Mouse (Mus musculus): ENCODE measurements around the gene 2010300C02Rik. TPM values are rescaled to one million over a fixed set of nuclear protein-coding genes. Genes with fewer than 3 reads are reported as not detected.
A peak's percentile ranks its signal among the peaks of the same experiment; 100 is the strongest.

2010300C02Rik gene
- polyA plus RNA-seq, 1 experiment from 2014 or later: 0.65 TPM

DNA sequence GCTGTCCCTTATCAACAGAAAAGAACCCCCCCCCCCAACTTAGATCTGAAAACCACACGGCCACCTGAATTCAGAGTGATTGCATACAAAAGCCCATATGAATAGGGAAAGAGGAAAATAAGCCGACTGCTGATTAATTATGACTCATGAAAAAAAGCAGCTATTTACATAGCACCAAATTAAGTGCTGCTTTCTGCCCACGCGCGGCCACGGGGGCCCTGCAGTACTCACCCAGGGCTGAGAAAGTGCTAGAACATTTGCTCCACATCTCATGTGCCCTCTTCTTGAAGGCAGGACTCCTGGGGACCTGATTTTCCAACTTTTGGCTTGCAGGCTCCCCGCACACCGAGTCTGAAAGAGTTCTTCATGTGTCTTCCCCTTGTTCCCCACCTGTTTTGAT is 10.1 kb downstream of the 2010300C02Rik start:
- Histone ChIP-seq H3K9me3 (replicated peaks; ENCODE audit: control insufficient read depth, low read length) (no peaks in the 10 kb centered on the region), H3K27ac (replicated peaks; ENCODE audit: low read depth, low read length) (no peak overlapping the region), H3K4me1 (ENCODE audit: control insufficient read depth, insufficient read depth, low read length) (no peaks in the 10 kb centered on the region), H3K9ac (replicated peaks; ENCODE audit: low read length) (no peak overlapping the region), H3K4me2 (ENCODE audit: low read depth, low read length) (no peak overlapping the region), H3K27me3 (ENCODE audit: control insufficient read depth, insufficient read depth, low read length) (no peaks in the 10 kb centered on the region), H3K4me3 (ENCODE audit: low read depth, low read length) (no peak overlapping the region), H3K36me3 (replicated peaks; ENCODE audit: control insufficient read depth, insufficient read depth, low read depth, low read length) (no peaks in the 10 kb centered on the region)
- ATAC-seq (replicated peaks; ENCODE audit: insufficient number of reproducible peaks, low FRiP score, low TSS enrichment, low read depth): no peak
- no peak for DNase-seq (ENCODE audit: low spot score)
- 85% methylated on average over 8 of the region's 8 CpGs for WGBS

DNA sequence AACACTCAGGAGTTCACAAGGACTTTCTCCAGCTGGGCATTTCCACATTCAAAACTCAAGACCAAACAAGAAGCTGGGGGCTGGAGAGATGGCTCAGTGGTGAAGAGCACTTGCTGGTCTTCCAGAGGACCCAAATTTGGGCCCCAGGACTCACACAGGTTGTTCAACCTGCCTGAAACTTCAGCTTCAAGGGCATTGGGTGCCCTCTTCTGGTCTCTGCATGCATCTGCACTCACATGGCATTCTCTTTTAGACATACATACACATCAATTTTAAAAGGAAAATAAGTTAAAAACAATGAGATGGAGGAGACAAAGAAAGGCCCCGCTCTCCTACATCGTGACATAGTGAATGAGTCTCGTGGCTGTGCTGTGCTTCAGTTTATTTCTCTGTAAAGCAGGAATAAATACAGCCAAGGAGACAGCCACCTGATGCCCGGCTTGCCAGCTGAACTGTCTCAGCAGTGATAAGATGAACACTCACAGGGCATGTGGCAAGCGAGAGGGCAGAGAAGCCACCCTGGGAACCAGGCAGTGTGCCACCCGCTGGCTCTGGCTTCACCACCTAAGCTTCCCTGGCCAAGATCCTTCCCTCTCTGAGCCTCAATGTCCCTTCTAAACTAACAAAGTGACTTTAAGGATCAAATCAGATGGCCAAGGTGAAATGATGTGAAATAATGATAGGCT is 11.5 kb downstream of the 2010300C02Rik start:
- WGBS: 91% methylated on average over 6 of the region's 6 CpGs
- no peaks in the 10 kb centered on the region for H3K9me3 ChIP-seq (replicated peaks; ENCODE audit: control insufficient read depth, low read length)
- DNase-seq (ENCODE audit: low spot score) (no peak), ATAC-seq (replicated peaks; ENCODE audit: insufficient number of reproducible peaks, low FRiP score, low TSS enrichment, low read depth) (no peak)
- H3K27ac ChIP-seq (replicated peaks; ENCODE audit: low read depth, low read length): no peak overlapping the region
- no peak overlapping the region for H3K4me3 ChIP-seq (ENCODE audit: low read depth, low read length)
- H3K4me2 ChIP-seq (ENCODE audit: low read depth, low read length): no peak overlapping the region
- H3K27me3 ChIP-seq (ENCODE audit: control insufficient read depth, insufficient read depth, low read length): no peaks in the 10 kb centered on the region
- no peaks in the 10 kb centered on the region for H3K36me3 ChIP-seq (replicated peaks; ENCODE audit: control insufficient read depth, insufficient read depth, low read depth, low read length)
- H3K4me1 ChIP-seq (ENCODE audit: control insufficient read depth, insufficient read depth, low read length): no peaks in the 10 kb centered on the region
- no peak overlapping the region for H3K9ac ChIP-seq (replicated peaks; ENCODE audit: low read length)

DNA sequence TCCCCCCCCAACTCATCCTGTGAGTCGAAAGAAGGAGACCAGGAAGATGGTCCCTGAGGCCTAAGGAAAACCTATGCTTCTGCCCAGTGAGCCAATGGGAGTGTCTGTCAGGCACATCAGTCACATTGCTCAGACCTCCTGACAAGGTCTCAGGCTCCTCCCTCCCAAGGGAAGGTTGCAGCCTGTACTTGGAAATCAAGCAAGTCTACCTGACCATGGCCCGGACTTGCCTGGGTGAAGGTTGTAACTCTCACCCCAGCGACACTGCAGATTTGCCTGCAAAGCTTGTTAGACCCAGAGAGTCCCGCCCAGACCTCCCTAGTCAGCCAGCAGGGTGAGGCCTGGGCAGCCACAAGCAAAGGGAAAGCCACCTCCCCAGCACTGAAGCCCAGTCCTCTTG is 17.6 kb downstream of the 2010300C02Rik start:
- Histone ChIP-seq H3K4me2 (ENCODE audit: low read depth, low read length) (no peak overlapping the region), H3K9ac (replicated peaks; ENCODE audit: low read length) (no peak overlapping the region), H3K36me3 (replicated peaks; ENCODE audit: control insufficient read depth, insufficient read depth, low read depth, low read length) (no peaks in the 10 kb centered on the region), H3K4me3 (ENCODE audit: low read depth, low read length) (no peak overlapping the region), H3K27me3 (ENCODE audit: control insufficient read depth, insufficient read depth, low read length) (no peaks in the 10 kb centered on the region), H3K9me3 (replicated peaks; ENCODE audit: control insufficient read depth, low read length) (no peaks in the 10 kb centered on the region), H3K27ac (replicated peaks; ENCODE audit: low read depth, low read length) (no peak overlapping the region), H3K4me1 (ENCODE audit: control insufficient read depth, insufficient read depth, low read length) (no peaks in the 10 kb centered on the region)
- no peak for DNase-seq (ENCODE audit: low spot score)
- no peak for ATAC-seq (replicated peaks; ENCODE audit: insufficient number of reproducible peaks, low FRiP score, low TSS enrichment, low read depth)
- WGBS: 69% methylated on average over 4 of the region's 4 CpGs

DNA sequence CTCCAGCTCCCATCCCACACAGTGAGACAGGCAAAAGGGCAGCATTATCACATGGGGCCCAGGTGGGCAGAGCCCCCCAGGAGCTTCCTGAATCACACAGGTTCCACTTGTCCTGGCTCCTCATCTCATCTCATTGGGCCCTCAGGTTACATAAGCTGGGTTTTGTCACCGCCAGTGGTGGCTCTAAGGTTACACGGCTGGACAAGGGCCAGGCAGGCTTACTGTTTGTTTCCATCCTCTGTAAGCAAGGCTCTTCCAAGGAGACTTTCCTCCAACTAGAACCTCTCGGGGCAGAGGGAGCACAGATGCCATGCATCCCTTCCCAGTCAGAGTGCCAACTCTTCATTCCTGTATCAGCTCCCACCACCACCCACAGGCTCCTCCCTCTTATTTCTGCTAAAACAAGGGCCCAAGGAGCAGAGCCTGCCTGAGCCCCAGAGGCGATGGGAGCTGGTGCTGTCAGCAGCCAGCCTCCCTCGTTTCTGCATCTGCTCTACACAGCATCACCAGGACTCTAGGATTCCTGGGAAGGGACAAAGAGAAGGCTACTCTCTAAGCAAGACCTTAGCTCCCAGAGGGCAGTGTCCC is 20.9 kb downstream of the 2010300C02Rik start:
- ATAC-seq (replicated peaks; ENCODE audit: insufficient number of reproducible peaks, low FRiP score, low TSS enrichment, low read depth) (no peak), DNase-seq (ENCODE audit: low spot score) (no peak)
- Histone ChIP-seq H3K27ac (replicated peaks; ENCODE audit: low read depth, low read length) (no peak overlapping the region), H3K4me3 (ENCODE audit: low read depth, low read length) (no peak overlapping the region), H3K4me1 (ENCODE audit: control insufficient read depth, insufficient read depth, low read length) (no peaks in the 10 kb centered on the region), H3K9ac (replicated peaks; ENCODE audit: low read length) (no peak overlapping the region), H3K36me3 (replicated peaks; ENCODE audit: control insufficient read depth, insufficient read depth, low read depth, low read length) (no peaks in the 10 kb centered on the region), H3K4me2 (ENCODE audit: low read depth, low read length) (no peak overlapping the region), H3K27me3 (ENCODE audit: control insufficient read depth, insufficient read depth, low read length) (no peaks in the 10 kb centered on the region), H3K9me3 (replicated peaks; ENCODE audit: control insufficient read depth, low read length) (no peaks in the 10 kb centered on the region)
- WGBS: 69% methylated on average over 5 of the region's 5 CpGs

DNA sequence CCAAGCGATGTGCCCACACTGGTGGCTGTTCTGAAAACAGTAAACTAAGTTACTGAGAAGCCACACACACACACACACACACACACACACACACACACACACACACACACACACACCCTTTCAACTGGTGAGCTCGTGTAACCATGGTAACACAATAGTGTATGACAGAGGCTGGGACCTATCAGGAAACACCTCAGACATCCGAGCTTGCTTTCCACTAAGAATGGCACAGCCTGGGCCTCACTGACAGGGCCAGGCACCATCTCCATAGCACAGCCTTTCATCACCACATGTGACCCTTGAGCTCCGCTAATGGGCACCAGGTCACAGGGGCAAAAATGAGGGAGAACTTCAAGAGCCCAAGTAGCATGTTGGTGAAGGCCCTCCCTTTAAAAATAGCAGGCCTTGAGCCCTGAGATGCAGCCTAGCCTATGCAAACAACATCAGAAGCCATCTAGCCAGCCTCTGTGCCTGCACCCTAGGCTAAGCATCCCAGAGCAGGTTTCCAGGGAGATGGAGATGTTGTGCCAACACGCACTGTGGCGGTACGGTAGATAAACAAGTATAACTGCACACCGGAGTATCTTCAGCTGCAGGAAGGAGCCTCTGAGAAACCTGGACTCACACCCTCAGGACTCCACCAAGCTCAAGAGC is 21.6 kb downstream of the 2010300C02Rik start:
- H3K4me3 ChIP-seq (ENCODE audit: low read depth, low read length): no peak overlapping the region
- H3K27ac ChIP-seq (replicated peaks; ENCODE audit: low read depth, low read length): no peak overlapping the region
- ATAC-seq (replicated peaks; ENCODE audit: insufficient number of reproducible peaks, low FRiP score, low TSS enrichment, low read depth) (0 out of 2 replicates have a peak, but pooled peaks have one; percentile 56), DNase-seq (ENCODE audit: low spot score) (no peak)
- no peaks in the 10 kb centered on the region for H3K4me1 ChIP-seq (ENCODE audit: control insufficient read depth, insufficient read depth, low read length)
- H3K36me3 ChIP-seq (replicated peaks; ENCODE audit: control insufficient read depth, insufficient read depth, low read depth, low read length): no peaks in the 10 kb centered on the region
- H3K27me3 ChIP-seq (ENCODE audit: control insufficient read depth, insufficient read depth, low read length): no peaks in the 10 kb centered on the region
- 72% methylated on average over 8 of the region's 8 CpGs for WGBS
- H3K9me3 ChIP-seq (replicated peaks; ENCODE audit: control insufficient read depth, low read length): no peaks in the 10 kb centered on the region
- no peak overlapping the region for H3K4me2 ChIP-seq (ENCODE audit: low read depth, low read length)
- H3K9ac ChIP-seq (replicated peaks; ENCODE audit: low read length): no peak overlapping the region

DNA sequence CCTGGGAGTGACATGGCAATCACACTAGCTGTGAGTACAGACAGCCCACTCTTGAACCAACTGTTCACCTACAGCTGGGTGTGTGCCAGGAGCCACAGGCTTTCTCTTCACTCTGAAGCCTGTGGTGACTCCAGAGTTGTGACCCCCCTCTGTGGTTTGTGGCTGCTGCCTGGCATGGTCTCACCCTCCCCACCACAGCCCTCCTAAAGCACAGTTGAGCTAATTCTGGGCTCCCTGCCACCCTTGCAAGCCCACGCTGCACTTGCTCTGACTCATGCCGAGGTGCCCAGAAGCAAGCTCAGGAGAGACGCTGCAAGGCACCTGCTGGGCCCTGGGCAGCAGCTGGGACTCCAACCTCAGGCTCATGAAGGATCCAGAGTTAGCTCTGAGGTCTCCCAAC is 23.0 kb downstream of the 2010300C02Rik start:
- Histone ChIP-seq H3K36me3 (replicated peaks; ENCODE audit: control insufficient read depth, insufficient read depth, low read depth, low read length) (no peaks in the 10 kb centered on the region), H3K9ac (replicated peaks; ENCODE audit: low read length) (no peak overlapping the region), H3K27ac (replicated peaks; ENCODE audit: low read depth, low read length) (no peak overlapping the region), H3K4me2 (ENCODE audit: low read depth, low read length) (no peak overlapping the region), H3K4me1 (ENCODE audit: control insufficient read depth, insufficient read depth, low read length) (no peaks in the 10 kb centered on the region), H3K27me3 (ENCODE audit: control insufficient read depth, insufficient read depth, low read length) (no peaks in the 10 kb centered on the region), H3K4me3 (ENCODE audit: low read depth, low read length) (no peak overlapping the region), H3K9me3 (replicated peaks; ENCODE audit: control insufficient read depth, low read length) (no peaks in the 10 kb centered on the region)
- DNase-seq (ENCODE audit: low spot score) (no peak), ATAC-seq (replicated peaks; ENCODE audit: insufficient number of reproducible peaks, low FRiP score, low TSS enrichment, low read depth) (no peak)
- WGBS: 89% methylated on average over 3 of the region's 3 CpGs

DNA sequence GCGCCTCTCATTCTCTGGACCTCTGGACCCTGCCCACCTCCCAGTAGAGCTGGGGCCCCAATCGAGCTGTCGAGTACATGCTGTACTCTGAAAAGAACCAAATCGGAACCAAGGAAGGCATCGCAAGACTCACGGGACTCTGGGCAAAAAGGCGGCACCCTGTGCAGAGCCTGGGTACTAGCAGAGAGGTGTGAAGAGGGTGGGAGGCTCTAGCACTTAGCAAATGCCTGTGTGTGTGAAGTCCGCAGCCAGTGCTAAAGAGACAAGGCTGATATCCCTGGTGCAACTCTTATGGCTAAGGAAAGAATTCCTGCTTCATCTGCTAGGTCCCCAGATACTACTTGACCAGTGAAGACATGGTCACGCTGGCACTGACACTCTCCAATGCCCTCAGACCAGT is 24.2 kb downstream of the 2010300C02Rik start:
- WGBS: 92% methylated on average over 9 of the region's 9 CpGs

DNA sequence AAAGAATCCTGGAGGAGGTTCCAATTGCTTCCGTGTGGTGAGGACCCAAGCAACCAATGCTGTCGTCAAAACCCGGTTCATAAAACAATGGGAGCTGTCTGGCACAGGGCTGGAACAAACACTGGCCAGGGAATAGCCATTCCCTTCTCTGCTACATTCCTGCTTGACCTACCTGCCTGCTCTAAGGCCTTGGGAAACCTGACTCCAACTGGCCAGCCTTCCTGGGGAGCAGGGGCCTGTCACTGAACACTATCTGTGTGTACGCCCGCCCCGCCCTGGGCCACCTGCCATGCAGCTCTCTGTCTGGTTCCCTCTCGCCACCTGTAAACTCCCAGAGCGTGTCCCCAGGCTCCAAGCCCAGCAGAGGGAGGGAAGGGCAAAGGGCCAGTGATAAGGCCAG is 25.5 kb downstream of the 2010300C02Rik start:
- H3K9me3 ChIP-seq (replicated peaks; ENCODE audit: control insufficient read depth, low read length): no peaks in the 10 kb centered on the region
- no peak overlapping the region for H3K4me3 ChIP-seq (ENCODE audit: low read depth, low read length)
- H3K27ac ChIP-seq (replicated peaks; ENCODE audit: low read depth, low read length): no peak overlapping the region
- no peak for DNase-seq (ENCODE audit: low spot score)
- H3K4me2 ChIP-seq (ENCODE audit: low read depth, low read length): no peak overlapping the region
- 25% methylated on average over 8 of the region's 8 CpGs for WGBS
- no peaks in the 10 kb centered on the region for H3K27me3 ChIP-seq (ENCODE audit: control insufficient read depth, insufficient read depth, low read length)
- H3K36me3 ChIP-seq (replicated peaks; ENCODE audit: control insufficient read depth, insufficient read depth, low read depth, low read length): no peaks in the 10 kb centered on the region
- no peaks in the 10 kb centered on the region for H3K4me1 ChIP-seq (ENCODE audit: control insufficient read depth, insufficient read depth, low read length)
- H3K9ac ChIP-seq (replicated peaks; ENCODE audit: low read length): no peak overlapping the region
- ATAC-seq (replicated peaks; ENCODE audit: insufficient number of reproducible peaks, low FRiP score, low TSS enrichment, low read depth): no peak

More for the DNA sequence above, 24.2 kb downstream of the 2010300C02Rik start:
- H3K4me1 ChIP-seq (ENCODE audit: control insufficient read depth, insufficient read depth, low read length): no peaks in the 10 kb centered on the region
- H3K9ac ChIP-seq (replicated peaks; ENCODE audit: low read length): no peak overlapping the region
- no peaks in the 10 kb centered on the region for H3K36me3 ChIP-seq (replicated peaks; ENCODE audit: control insufficient read depth, insufficient read depth, low read depth, low read length)
- no peak overlapping the region for H3K27ac ChIP-seq (replicated peaks; ENCODE audit: low read depth, low read length)
- no peak overlapping the region for H3K4me2 ChIP-seq (ENCODE audit: low read depth, low read length)
- no peaks in the 10 kb centered on the region for H3K9me3 ChIP-seq (replicated peaks; ENCODE audit: control insufficient read depth, low read length)
- H3K4me3 ChIP-seq (ENCODE audit: low read depth, low read length): no peak overlapping the region
- no peak for ATAC-seq (replicated peaks; ENCODE audit: insufficient number of reproducible peaks, low FRiP score, low TSS enrichment, low read depth)
- no peaks in the 10 kb centered on the region for H3K27me3 ChIP-seq (ENCODE audit: control insufficient read depth, insufficient read depth, low read length)
- no peak for DNase-seq (ENCODE audit: low spot score)
